Mouse (Mus musculus) embryonic facial prominence, embryonic 11.5 days (tissue): ENCODE measurements around the gene Fsd1l. TPM values are rescaled to one million over a fixed set of nuclear protein-coding genes. Genes with fewer than 3 reads are reported as not detected.
A peak's percentile ranks its signal among the peaks of the same experiment; 100 is the strongest.

Source experiments
- ATAC-seq: fragments of 200-750 bp; cut with Nextera tagmentation; replicated peaks from 2 replicates; pipeline ENCODE4 v1.8.0; 2017; ENCODE audit warnings: low read depth; ENCODE audit not compliant: insufficient number of reproducible peaks, low FRiP score, low TSS enrichment
- DNase-seq: peaks from one replicate; pipeline ENCODE4 v3.0.0-alpha.2; 2015; ENCODE audit warnings: low spot score
- H3K27ac ChIP-seq: fragments of 300-500 bp; sonication (generic); replicated peaks from 2 replicates; pipeline ENCODE4 v1.5.1; 2014; ENCODE audit warnings: mild to moderate bottlenecking, low read depth, low read length, control low read depth
- H3K27me3 ChIP-seq: fragments of 300-500 bp; sonication (generic); 2 replicates; pipeline ENCODE4 v1.6.1; 2014; ENCODE audit warnings: mild to moderate bottlenecking, low read length, moderate library complexity, mixed read lengths; ENCODE audit not compliant: control insufficient read depth, insufficient read depth
- H3K36me3 ChIP-seq: fragments of 300-500 bp; sonication (generic); replicated peaks from 2 replicates; pipeline ENCODE4 v1.6.1; 2014; ENCODE audit warnings: low read depth, mild to moderate bottlenecking, low read length, moderate library complexity, mixed read lengths; ENCODE audit not compliant: control insufficient read depth, insufficient read depth
- H3K4me1 ChIP-seq: fragments of 300-500 bp; sonication (generic); 2 replicates; pipeline ENCODE4 v1.6.1; 2014; ENCODE audit warnings: low read length, mixed read lengths; ENCODE audit not compliant: control insufficient read depth, insufficient read depth
- H3K4me2 ChIP-seq: fragments of 300-500 bp; sonication (generic); 2 replicates; pipeline ENCODE4 v1.6.1; 2014; ENCODE audit warnings: low read depth, mild to moderate bottlenecking, control low read depth, low read length, moderate library complexity
- H3K4me3 ChIP-seq: fragments of 300-500 bp; sonication (generic); 2 replicates; pipeline ENCODE4 v1.5.1; 2014; ENCODE audit warnings: low read depth, low read length, control low read depth
- H3K9ac ChIP-seq: fragments of 300-500 bp; sonication (generic); replicated peaks from 2 replicates; pipeline ENCODE4 v1.6.1; 2014; ENCODE audit warnings: mild to moderate bottlenecking, control low read depth, low read length
- H3K9me3 ChIP-seq: fragments of 300-500 bp; sonication (generic); replicated peaks from 2 replicates; pipeline ENCODE4 v1.6.1; 2016; ENCODE audit warnings: mild to moderate bottlenecking, low read length, inconsistent platforms, mixed read lengths; ENCODE audit not compliant: control insufficient read depth
- WGBS: fragments of 180-500 bp; shearing (Covaris S2); extraction: QIAGEN DNeasy Blood & Tissue Kit; methylation state at CpG from one replicate; pipeline ENCODE4 v1.1.7; 2014; 5-methylcytosine and 5-hydroxymethylcytosine counted together
- polyA plus RNA-seq: library from polyadenylated mRNA; unstranded; fragments of >200 nt; fragmentation: Nextera tagmentation; extraction: Ambion mirVana; gene quantifications from 2 replicates; pipeline ENCODE4 v1.2.1, GENCODE M21; 2014

Gene Fsd1l
- polyA plus RNA-seq, 1 experiment from 2014 or later, result 10.3 TPM

DNA sequence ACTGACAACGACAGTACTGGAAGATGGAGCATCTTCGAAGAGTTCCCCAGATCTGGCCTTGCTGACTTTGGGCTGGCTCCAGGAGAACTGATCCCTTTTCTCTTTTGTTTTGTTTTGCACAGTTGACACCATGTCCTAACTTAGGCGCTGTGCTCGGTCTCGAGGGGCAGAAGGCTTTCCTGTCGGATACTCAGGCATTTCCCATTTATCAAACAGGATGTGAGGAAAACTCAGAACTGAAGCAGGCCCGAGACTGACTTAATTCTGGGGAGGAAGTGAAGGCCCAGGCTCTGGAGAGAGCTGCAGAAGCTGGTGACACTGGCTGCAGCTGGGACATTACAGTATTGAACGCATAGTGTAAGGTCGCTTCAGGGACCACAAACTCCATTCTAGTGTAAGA lies 38.9 kb upstream of the Fsd1l start:
- DNase-seq, result no peak
- H3K4me3 ChIP-seq, result no peak overlapping the region
- no peak overlapping the region for H3K4me2 ChIP-seq
- no peak for ATAC-seq
- H3K4me1 ChIP-seq, result no peaks in the 10 kb centered on the region
- no peak overlapping the region for H3K9ac ChIP-seq
- H3K27me3 ChIP-seq, result no peaks in the 10 kb centered on the region
- no peaks in the 10 kb centered on the region for H3K9me3 ChIP-seq
- no peak overlapping the region for H3K27ac ChIP-seq
- WGBS, result 61% methylated on average over 9 of the region's 9 CpGs
- H3K36me3 ChIP-seq, result no peaks in the 10 kb centered on the region

DNA sequence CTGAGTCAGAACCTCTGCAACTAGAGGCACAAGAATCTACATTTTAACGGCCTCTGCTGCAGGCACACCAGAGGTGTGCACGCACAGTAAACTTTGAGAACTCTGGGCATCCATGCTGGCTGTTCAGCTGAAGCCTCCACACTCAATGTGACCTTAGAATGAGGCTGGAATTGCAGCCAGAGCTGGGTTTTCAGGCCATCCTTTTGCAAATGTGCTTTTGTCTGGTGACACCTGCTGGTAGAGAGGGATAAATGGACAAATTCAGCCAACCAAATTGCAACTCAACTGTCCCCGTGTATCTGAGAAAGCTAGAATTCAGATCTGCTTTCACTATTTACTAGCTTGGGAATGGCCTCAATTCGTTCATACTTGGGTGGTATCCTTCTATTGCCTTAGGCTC lies 37.1 kb upstream of the Fsd1l start:
- H3K4me1 ChIP-seq, result no peaks in the 10 kb centered on the region
- H3K4me2 ChIP-seq, result no peak overlapping the region
- no peaks in the 10 kb centered on the region for H3K36me3 ChIP-seq
- H3K4me3 ChIP-seq, result no peak overlapping the region
- no peak overlapping the region for H3K9ac ChIP-seq
- H3K27me3 ChIP-seq, result no peaks in the 10 kb centered on the region
- no peak overlapping the region for H3K27ac ChIP-seq
- 36% methylated on average over 4 of the region's 4 CpGs for WGBS
- no peak for ATAC-seq
- H3K9me3 ChIP-seq, result no peaks in the 10 kb centered on the region
- DNase-seq, result peak; percentile 74

DNA sequence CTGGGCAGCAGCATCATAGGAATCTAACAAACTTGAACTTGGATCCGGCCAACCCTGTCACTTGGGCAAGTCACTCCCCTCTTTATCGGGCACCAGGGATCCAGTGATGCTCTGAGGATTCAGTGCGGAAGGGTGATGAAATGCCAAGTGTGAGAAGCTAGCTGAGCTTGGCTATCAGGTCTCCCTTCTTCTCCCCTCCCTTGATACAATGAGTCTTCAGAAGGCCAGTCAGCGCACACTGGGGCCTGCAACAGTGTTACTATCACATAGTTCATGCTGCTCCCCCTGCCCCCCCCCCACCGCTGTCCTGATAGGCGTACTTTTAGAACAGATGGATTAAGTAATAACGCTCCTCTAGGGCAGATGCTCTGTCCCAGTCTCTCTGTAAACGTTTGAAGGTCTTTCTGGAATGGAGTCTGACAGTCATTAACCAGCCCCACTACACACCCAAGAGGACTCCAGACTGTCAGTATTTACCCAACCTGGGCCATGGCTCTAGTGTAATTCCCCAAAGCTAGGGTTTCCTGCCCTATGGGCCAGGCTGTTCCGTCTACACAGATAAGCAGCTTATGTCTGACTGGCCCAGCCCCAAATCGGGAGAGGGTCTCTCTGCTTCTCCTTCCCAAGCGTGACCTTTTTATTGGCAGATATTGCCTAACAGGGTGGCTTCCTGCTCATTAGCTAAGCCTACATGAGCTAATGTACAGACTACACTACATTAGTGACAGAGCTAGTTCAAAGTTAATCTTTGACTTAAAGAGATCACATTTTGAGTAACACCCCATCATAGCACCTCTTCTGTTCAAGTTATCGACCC lies 35.8 kb upstream of the Fsd1l start:
- Histone ChIP-seq H3K4me3 (no peak overlapping the region), H3K36me3 (no peaks in the 10 kb centered on the region), H3K4me1 (no peaks in the 10 kb centered on the region), H3K27me3 (no peaks in the 10 kb centered on the region), H3K9ac (no peak overlapping the region), H3K9me3 (no peaks in the 10 kb centered on the region), H3K27ac (no peak overlapping the region), H3K4me2 (no peak overlapping the region)
- DNase-seq, result no peak
- no peak for ATAC-seq
- 78% methylated on average over 12 of the region's 12 CpGs for WGBS

- H3K4me1 ChIP-seq, result no peaks in the 10 kb centered on the region
- H3K36me3 ChIP-seq, result no peaks in the 10 kb centered on the region
- H3K9me3 ChIP-seq, result no peaks in the 10 kb centered on the region
- H3K4me2 ChIP-seq, result no peak overlapping the region
- H3K27ac ChIP-seq, result no peak overlapping the region
- no peaks in the 10 kb centered on the region for H3K27me3 ChIP-seq
- no peak overlapping the region for H3K9ac ChIP-seq
- no peak for DNase-seq
- no peak for ATAC-seq
- WGBS, result 82% methylated on average over 15 of the region's 15 CpGs
- no peak overlapping the region for H3K4me3 ChIP-seq
Observed at GRCm38 (mm10) chr4:53596063-53596895, 35.0 kb upstream of the Fsd1l start.

DNA sequence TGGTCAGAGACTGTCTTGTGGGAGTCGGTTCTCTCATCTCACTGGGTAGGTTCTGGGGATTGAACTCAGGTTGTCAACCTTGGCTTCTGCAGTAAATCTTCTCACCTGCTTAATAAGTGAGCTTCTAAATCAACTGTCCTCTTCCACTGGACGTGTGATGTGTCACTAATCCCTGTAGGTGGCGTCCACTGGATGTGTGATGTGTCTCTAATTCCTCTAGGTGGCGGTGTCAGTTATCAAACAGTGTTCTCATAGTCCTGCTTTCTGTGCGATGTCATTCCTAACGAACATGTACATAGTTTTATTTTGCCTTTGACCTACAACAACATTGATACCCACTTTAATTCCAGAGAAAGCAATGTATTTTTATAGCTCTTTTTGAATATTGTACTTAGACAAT lies 30.8 kb upstream of the Fsd1l start:
- DNase-seq, result peak; percentile 41
- Histone ChIP-seq H3K9me3 (no peaks in the 10 kb centered on the region), H3K9ac (no peak overlapping the region), H3K27ac (no peak overlapping the region), H3K4me3 (no peak overlapping the region), H3K4me2 (no peak overlapping the region), H3K27me3 (no peaks in the 10 kb centered on the region), H3K36me3 (no peaks in the 10 kb centered on the region), H3K4me1 (no peaks in the 10 kb centered on the region)
- 50% methylated on average over 6 of the region's 6 CpGs for WGBS
- no peak for ATAC-seq

DNA sequence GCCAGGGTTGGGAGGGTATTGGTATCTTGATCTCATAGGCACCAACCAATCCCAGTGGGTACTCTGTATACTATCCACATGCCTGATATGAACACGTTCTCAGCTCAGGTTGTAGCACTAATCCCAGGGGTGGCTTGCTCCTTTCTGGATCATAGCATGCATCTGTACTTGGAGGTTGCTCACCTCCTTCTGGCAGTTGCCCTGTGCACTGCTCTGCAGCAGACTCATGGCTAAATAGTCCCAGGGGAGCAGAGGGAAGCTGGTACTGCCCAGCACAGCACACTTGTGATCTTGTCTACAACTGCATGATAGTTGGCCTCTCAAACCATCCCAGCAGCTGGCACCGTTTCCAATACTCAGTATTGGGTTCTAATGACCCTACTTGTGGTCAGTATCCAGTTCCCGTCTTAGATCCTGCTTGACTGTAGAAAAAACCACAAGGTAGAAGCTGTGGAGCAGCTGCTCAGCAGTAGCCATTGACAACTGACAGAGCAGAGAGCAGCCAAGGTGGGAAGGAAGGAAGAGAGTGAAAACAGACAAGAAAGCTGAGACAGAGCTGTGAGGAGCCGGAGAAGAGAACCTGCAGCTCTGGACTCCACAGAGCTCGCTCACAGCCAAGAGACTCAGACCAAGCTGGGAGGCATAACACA lies 16.6 kb upstream of the Fsd1l start:
- WGBS, result 83% methylated on average over 5 of the region's 5 CpGs
- DNase-seq, result no peak
- Histone ChIP-seq H3K4me1 (no peaks in the 10 kb centered on the region), H3K27ac (no peak overlapping the region), H3K27me3 (no peaks in the 10 kb centered on the region), H3K4me3 (no peak overlapping the region), H3K9ac (no peak overlapping the region), H3K36me3 (no peaks in the 10 kb centered on the region), H3K9me3 (no peaks in the 10 kb centered on the region), H3K4me2 (no peak overlapping the region)
- no peak for ATAC-seq

- Histone ChIP-seq H3K9ac (no peak overlapping the region), H3K27ac (no peak overlapping the region), H3K27me3 (no peaks in the 10 kb centered on the region), H3K4me2 (no peak overlapping the region), H3K36me3 (no peaks in the 10 kb centered on the region), H3K4me3 (no peak overlapping the region), H3K9me3 (no peaks in the 10 kb centered on the region), H3K4me1 (no peaks in the 10 kb centered on the region)
- DNase-seq (no peak), ATAC-seq (no peak)
- WGBS, result 39% methylated on average over 3 of the region's 3 CpGs
Observed at GRCm38 (mm10) chr4:53617968-53618367, 13.3 kb upstream of the Fsd1l start.

DNA sequence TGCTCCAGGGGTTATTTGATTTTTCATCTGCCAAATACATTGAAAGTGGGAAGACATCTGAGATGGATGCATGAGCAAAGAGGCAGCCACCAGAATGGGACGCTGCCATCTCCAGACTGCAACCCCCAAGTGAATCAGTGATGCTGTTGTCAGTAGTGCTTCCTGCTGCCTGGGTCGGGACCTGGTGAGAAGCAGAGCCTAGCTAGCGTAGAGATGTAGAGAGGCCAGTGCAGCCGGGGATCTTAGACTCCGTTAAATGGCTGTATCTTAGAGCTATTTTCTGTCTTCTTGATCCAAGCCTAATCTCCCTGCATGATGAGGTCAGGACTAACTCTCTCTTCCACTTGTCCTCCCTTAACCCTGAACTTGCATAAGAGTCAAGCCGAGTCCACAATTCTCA lies 11.2 kb upstream of the Fsd1l start:
- no peak overlapping the region for H3K9ac ChIP-seq
- no peaks in the 10 kb centered on the region for H3K9me3 ChIP-seq
- WGBS, result 84% methylated on average over 6 of the region's 6 CpGs
- no peaks in the 10 kb centered on the region for H3K4me1 ChIP-seq
- no peak overlapping the region for H3K27ac ChIP-seq
- no peak overlapping the region for H3K4me3 ChIP-seq
- ATAC-seq (no peak), DNase-seq (no peak)
- H3K4me2 ChIP-seq, result no peak overlapping the region
- H3K27me3 ChIP-seq, result no peaks in the 10 kb centered on the region
- no peaks in the 10 kb centered on the region for H3K36me3 ChIP-seq
